Comparison of ENCODE assay signal across 9 mouse cellular contexts in genomic region chr16:32715364-32715763, GRCm38 (mm10). TPM values are rescaled to one million over a fixed set of nuclear protein-coding genes. Genes with fewer than 3 reads are reported as not detected.
DNase-seq lines count a peak whose midpoint lies in the region; ATAC-seq and TF ChIP-seq lines count a peak whose summit lies in the region.
"Had no signal": no experiment of that assay in that cellular context is flagged by ENCODE, and none has a peak within 500 bp of the region (broad histone marks: within the 10 kb centered on the region; RNA-seq: fewer than 3 reads in every experiment).

No protein-coding gene starts in this region.

- no peak for TF ChIP-seq POLR2A in brain, embryonic 14.5 days (IDR thresholded peaks at IDR 0.05; ENCODE audit: borderline replicate concordance, extremely low read depth, insufficient read depth, insufficient read length, poor library complexity, severe bottlenecking)

- peak; percentile 92 for TF ChIP-seq CTCF in E14TG2a.4 (conservative IDR thresholded peaks at IDR 0.05; ENCODE audit: low read length)
- peak; percentile 54 for TF ChIP-seq CTCF in brain, embryonic 14.5 days (IDR thresholded peaks at IDR 0.05; ENCODE audit: borderline replicate concordance, extremely low read depth, insufficient read depth, insufficient read length)

- intact Hi-C loops in gastrocnemius, postnatal 14 days (cut with DNase I; ENCODE audit: low total_unique reads) = no loop called here

- H3K4me1 ChIP-seq in hindbrain, embryonic 11.5 days (replicated peaks; ENCODE audit: control insufficient read depth, insufficient read depth, low read length) = no peaks in the 10 kb centered on the region
- H3K4me1 ChIP-seq in hindbrain, embryonic 12.5 days = no peaks in the 10 kb centered on the region
- H3K4me1 ChIP-seq in E14TG2a.4 (replicated peaks; ENCODE audit: low read depth, low read length) = peaks cover 29% of the 10 kb centered on the region

- no peaks in the 10 kb centered on the region for H3K27me3 ChIP-seq in hindbrain, embryonic 11.5 days (ENCODE audit: control insufficient read depth, insufficient read depth, low read length)
- no peaks in the 10 kb centered on the region for H3K27me3 ChIP-seq in hindbrain, embryonic 12.5 days
- 0 out of 2 replicates have a peak, but pooled peaks cover 10% of the 10 kb centered on the region for H3K27me3 ChIP-seq in E14TG2a.4 (ENCODE audit: insufficient read depth, low read length)
- H3K27me3 ChIP-seq: embryonic facial prominence, embryonic 12.5 days had no signal

- H3K36me3 ChIP-seq in hindbrain, embryonic 11.5 days (ENCODE audit: control insufficient read depth, insufficient read depth, low read length) = no peaks in the 10 kb centered on the region
- H3K36me3 ChIP-seq in hindbrain, embryonic 12.5 days = no peaks in the 10 kb centered on the region
- no peaks in the 10 kb centered on the region for H3K36me3 ChIP-seq in E14TG2a.4 (ENCODE audit: insufficient read depth, low read length)
- H3K36me3 ChIP-seq: embryonic facial prominence, embryonic 12.5 days had no signal

- H3K4me2 ChIP-seq in hindbrain, embryonic 11.5 days (replicated peaks; ENCODE audit: low read depth, low read length) = no peak overlapping the region
- no peak overlapping the region for H3K4me2 ChIP-seq in hindbrain, embryonic 12.5 days (replicated peaks)
- H3K4me2 ChIP-seq: embryonic facial prominence, embryonic 12.5 days had no signal

- no peak overlapping the region for H3K9ac ChIP-seq in hindbrain, embryonic 11.5 days (ENCODE audit: low read depth, low read length)
- H3K9ac ChIP-seq in hindbrain, embryonic 12.5 days = no peak overlapping the region
- H3K9ac ChIP-seq: embryonic facial prominence, embryonic 12.5 days had no signal

- no peak for ATAC-seq in hindbrain, embryonic 11.5 days (ENCODE audit: low FRiP score)
- no peak for ATAC-seq in hindbrain, embryonic 12.5 days (ENCODE audit: low FRiP score)

- peak; percentile 66 for DNase-seq in hindbrain, embryonic 11.5 days (ENCODE audit: low spot score)
- peak; percentile 31 for DNase-seq in brain, embryonic 14.5 days (ENCODE audit: low read depth)
- DNase-seq in liver = peak; percentile 43
- DNase-seq in yolk sac, embryonic 10.5 days (ENCODE audit: low spot score) = no peak
- DNase-seq in cerebellum, adult 11-12 months = no peak
- no peak for DNase-seq in gastrocnemius, postnatal 14 days

- 25% methylated on average over 13 of the region's 13 CpGs for WGBS in hindbrain, embryonic 11.5 days
- WGBS in hindbrain, embryonic 12.5 days = 26% methylated on average over 13 of the region's 13 CpGs

- no peak overlapping the region for H3K27ac ChIP-seq in hindbrain, embryonic 11.5 days (ENCODE audit: low read depth, low read length)
- H3K27ac ChIP-seq in hindbrain, embryonic 12.5 days = no peak overlapping the region
- H3K27ac ChIP-seq: embryonic facial prominence, embryonic 12.5 days had no signal

- H3K4me3 ChIP-seq in hindbrain, embryonic 11.5 days (ENCODE audit: low read depth, low read length) = no peak overlapping the region
- H3K4me3 ChIP-seq in hindbrain, embryonic 12.5 days = no peak overlapping the region
- peak overlapping the region; percentile 29; the same call in 1 of the 2 replicates for H3K4me3 ChIP-seq in E14TG2a.4 (replicated peaks; ENCODE audit: low read length)
- H3K4me3 ChIP-seq: embryonic facial prominence, embryonic 12.5 days had no signal

- H3K9me3 ChIP-seq in hindbrain, embryonic 11.5 days (ENCODE audit: control insufficient read depth, low read length) = no peaks in the 10 kb centered on the region
- H3K9me3 ChIP-seq in hindbrain, embryonic 12.5 days (replicated peaks) = no peaks in the 10 kb centered on the region
- no peaks in the 10 kb centered on the region for H3K9me3 ChIP-seq in E14TG2a.4 (ENCODE audit: low read length)
- H3K9me3 ChIP-seq: embryonic facial prominence, embryonic 12.5 days had no signal

RNA-seq across cellular contexts. Expression of gene Muc4, which starts 20.3 kb away (rescaled TPM):
- polyA plus RNA-seq in hindbrain, embryonic 11.5 days (2014; fragmentation: Nextera tagmentation; extraction: Ambion mirVana) = 0.11 and 0.22 TPM in 2 replicates
- 0.27 and 0.35 TPM in 2 replicates for polyA plus RNA-seq in hindbrain, embryonic 12.5 days (2016; fragmentation: Nextera tagmentation; extraction: Ambion mirVana)
- polyA plus RNA-seq in brain, embryonic 14.5 days (2012; rRNA removed) = 0.01 and 0.07 TPM in 2 replicates
- total RNA-seq in gastrocnemius, postnatal 14 days (2021) = under 1 TPM; 0.22 to 0.33 TPM

Comparison
In these comparisons a context has a peak if more than half of its experiments do, and no peak if none do; other contexts are left out.
1. DNase-seq: peak in hindbrain, embryonic 11.5 days (single experiment), brain, embryonic 14.5 days (single experiment) and liver (single experiment); none in yolk sac, embryonic 10.5 days (single experiment), cerebellum, adult 11-12 months (single experiment) and gastrocnemius, postnatal 14 days (single experiment).